Mouse (Mus musculus) heart, embryonic 12.5 days (tissue): Measurements from ENCODE around the gene Ttll3. TPM values are rescaled to one million over a fixed set of nuclear protein-coding genes. Genes with fewer than 3 reads are reported as not detected.

Experiments used
- ATAC-seq: fragments of 200-750 bp; cut with Nextera tagmentation; 2 replicates; pipeline ENCODE4 v1.8.0; 2017; ENCODE audit warnings: moderate TSS enrichment, moderate library complexity; ENCODE audit not compliant: insufficient number of reproducible peaks, low FRiP score
- H3K27ac ChIP-seq: fragments of 300-500 bp; sonication (generic); 2 replicates; pipeline ENCODE4 v1.5.1; 2016; ENCODE audit warnings: mild to moderate bottlenecking, moderate library complexity; ENCODE audit not compliant: poor library complexity, severe bottlenecking
- H3K27me3 ChIP-seq: fragments of 300-500 bp; sonication (generic); replicated peaks from 2 replicates; pipeline ENCODE4 v1.6.1; 2016; ENCODE audit warnings: mild to moderate bottlenecking, moderate library complexity
- H3K36me3 ChIP-seq: fragments of 300-500 bp; sonication (generic); 2 replicates; pipeline ENCODE4 v1.6.1; 2016; ENCODE audit warnings: mild to moderate bottlenecking, moderate library complexity
- H3K4me1 ChIP-seq: fragments of 300-500 bp; sonication (generic); replicated peaks from 2 replicates; pipeline ENCODE4 v1.6.1; 2016; ENCODE audit warnings: mild to moderate bottlenecking
- H3K4me2 ChIP-seq: fragments of 300-500 bp; sonication (generic); 2 replicates; pipeline ENCODE4 v1.6.1; 2016; ENCODE audit warnings: mild to moderate bottlenecking, moderate library complexity
- H3K4me3 ChIP-seq: fragments of 300-500 bp; sonication (generic); 2 replicates; pipeline ENCODE4 v1.5.1; 2016; ENCODE audit warnings: mild to moderate bottlenecking
- H3K9ac ChIP-seq: fragments of 300-500 bp; sonication (generic); 2 replicates; pipeline ENCODE4 v1.6.1; 2016; ENCODE audit warnings: mild to moderate bottlenecking, moderate library complexity
- H3K9me3 ChIP-seq: fragments of 300-500 bp; sonication (generic); replicated peaks from 2 replicates; pipeline ENCODE4 v1.6.1; 2016; ENCODE audit warnings: mild to moderate bottlenecking, moderate library complexity
- WGBS: fragments of 180-500 bp; shearing (Covaris S2); methylation state at CpG from one replicate; pipeline ENCODE4 v1.1.7; 2016; 5-methylcytosine and 5-hydroxymethylcytosine counted together
- polyA plus RNA-seq: library from polyadenylated mRNA; unstranded; fragments of >200 nt; fragmentation: Nextera tagmentation; extraction: Ambion mirVana; gene quantifications from 2 replicates; pipeline ENCODE4 v1.2.1, GENCODE M21; 2016

Ttll3 gene
- polyA plus RNA-seq, 1 experiment from 2014 or later = 1.6 TPM

DNA sequence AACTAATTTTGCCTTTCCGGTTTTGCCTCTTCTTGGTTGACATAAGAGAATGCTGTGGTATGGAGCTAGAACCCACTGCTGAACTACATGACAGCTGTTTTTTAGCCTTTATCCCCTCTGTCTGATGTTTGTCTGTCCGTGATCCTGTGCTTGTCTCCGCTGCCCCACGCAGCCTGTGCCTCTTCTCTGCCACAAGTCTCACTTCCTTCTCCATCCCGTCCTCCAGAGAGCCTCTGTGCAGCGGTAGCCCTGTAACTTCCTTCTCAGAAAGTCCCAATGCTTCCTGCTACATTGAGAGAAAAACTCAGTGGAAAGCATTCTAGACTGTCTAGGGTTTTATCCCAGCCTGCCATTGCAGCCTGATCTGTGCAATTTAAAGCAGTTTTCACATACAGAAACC is 9.8 kb upstream of the Ttll3 start:
- H3K4me1 ChIP-seq = peaks cover 21% of the 10 kb centered on the region
- H3K36me3 ChIP-seq = peaks cover 56% of the 10 kb centered on the region
- H3K27ac ChIP-seq = no peak overlapping the region
- no peak for ATAC-seq
- H3K9me3 ChIP-seq = no peaks in the 10 kb centered on the region
- H3K4me3 ChIP-seq = peak overlapping the region; percentile 91
- H3K9ac ChIP-seq = peak overlapping the region; percentile 93
- H3K4me2 ChIP-seq = peak overlapping the region; percentile 88
- 72% methylated on average over 6 of the region's 6 CpGs for whole genome bisulfite sequencing
- no peaks in the 10 kb centered on the region for H3K27me3 ChIP-seq

GRCm38 (mm10) chr6:113380480-113380879 is 8.6 kb upstream of the Ttll3 start:
- no peak for ATAC-seq
- Histone ChIP-seq H3K27me3 (no peaks in the 10 kb centered on the region), H3K4me1 (peaks cover 23% of the 10 kb centered on the region), H3K9me3 (no peaks in the 10 kb centered on the region), H3K27ac (no peak overlapping the region), H3K9ac (0 out of 2 replicates have a peak overlapping the region, but pooled peaks have one; percentile 14), H3K4me2 (no peak overlapping the region), H3K36me3 (peaks cover 56% of the 10 kb centered on the region), H3K4me3 (no peak overlapping the region)
- 89% methylated on average over 11 of the region's 11 CpGs for WGBS

DNA sequence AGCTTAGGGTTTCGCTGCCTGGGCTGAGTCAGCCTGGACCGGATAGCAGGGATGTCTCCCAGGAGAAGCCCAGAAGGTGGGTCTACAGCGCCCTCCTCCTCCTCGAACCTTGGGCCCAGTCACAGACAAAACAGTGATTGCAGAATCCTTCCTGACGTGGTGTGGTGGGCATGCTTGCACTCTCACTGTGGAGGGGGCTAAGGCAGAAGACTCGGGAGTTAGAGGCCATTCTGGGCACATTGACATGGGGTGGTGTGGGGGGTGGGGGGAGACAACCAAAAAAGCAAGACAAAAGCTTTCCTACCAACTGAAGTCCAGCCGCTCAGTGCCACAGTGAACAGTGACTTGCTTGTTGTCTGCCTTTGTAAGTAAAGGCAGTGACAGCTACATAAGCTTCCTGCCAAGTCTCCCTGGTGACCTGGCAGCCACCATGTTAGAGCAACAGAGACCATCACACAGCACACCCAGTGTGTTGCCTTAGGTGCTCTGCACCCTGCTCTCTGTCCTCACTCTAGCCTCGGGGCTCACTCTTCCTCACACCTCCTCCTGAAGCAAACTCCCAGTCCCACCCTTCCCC is 4.6 kb upstream of the Ttll3 start:
- no peak overlapping the region for H3K27ac ChIP-seq
- no peak for ATAC-seq
- no peaks in the 10 kb centered on the region for H3K9me3 ChIP-seq
- WGBS = 92% methylated on average over 8 of the region's 8 CpGs
- no peak overlapping the region for H3K9ac ChIP-seq
- H3K36me3 ChIP-seq = peaks cover 90% of the 10 kb centered on the region
- peaks cover 7% of the 10 kb centered on the region for H3K4me1 ChIP-seq
- H3K4me2 ChIP-seq = no peak overlapping the region
- H3K4me3 ChIP-seq = no peak overlapping the region
- no peaks in the 10 kb centered on the region for H3K27me3 ChIP-seq

- no peaks in the 10 kb centered on the region for H3K9me3 ChIP-seq
- WGBS = 62% methylated on average over 11 of the region's 11 CpGs
- no peaks in the 10 kb centered on the region for H3K27me3 ChIP-seq
- H3K4me1 ChIP-seq = peaks cover 2% of the 10 kb centered on the region; the same call in 1 of the 2 replicates
- peaks cover 96% of the 10 kb centered on the region for H3K36me3 ChIP-seq
- no peak overlapping the region for H3K4me2 ChIP-seq
- H3K27ac ChIP-seq = no peak overlapping the region
- no peak overlapping the region for H3K9ac ChIP-seq
- no peak overlapping the region for H3K4me3 ChIP-seq
- ATAC-seq = no peak
Measured at GRCm38 (mm10) chr6:113385160-113385714, 3.8 kb upstream of the Ttll3 start.

GRCm38 (mm10) chr6:113386025-113386424 is 3.0 kb upstream of the Ttll3 start:
- no peak overlapping the region for H3K9ac ChIP-seq
- H3K4me2 ChIP-seq = no peak overlapping the region
- no peak overlapping the region for H3K4me3 ChIP-seq
- ATAC-seq = no peak
- peaks cover 95% of the 10 kb centered on the region for H3K36me3 ChIP-seq
- no peaks in the 10 kb centered on the region for H3K9me3 ChIP-seq
- no peaks in the 10 kb centered on the region for H3K27me3 ChIP-seq
- WGBS = 85% methylated on average over 3 of the region's 3 CpGs
- 0 out of 2 replicates have a peak, but pooled peaks cover 2% of the 10 kb centered on the region for H3K4me1 ChIP-seq
- H3K27ac ChIP-seq = no peak overlapping the region

DNA sequence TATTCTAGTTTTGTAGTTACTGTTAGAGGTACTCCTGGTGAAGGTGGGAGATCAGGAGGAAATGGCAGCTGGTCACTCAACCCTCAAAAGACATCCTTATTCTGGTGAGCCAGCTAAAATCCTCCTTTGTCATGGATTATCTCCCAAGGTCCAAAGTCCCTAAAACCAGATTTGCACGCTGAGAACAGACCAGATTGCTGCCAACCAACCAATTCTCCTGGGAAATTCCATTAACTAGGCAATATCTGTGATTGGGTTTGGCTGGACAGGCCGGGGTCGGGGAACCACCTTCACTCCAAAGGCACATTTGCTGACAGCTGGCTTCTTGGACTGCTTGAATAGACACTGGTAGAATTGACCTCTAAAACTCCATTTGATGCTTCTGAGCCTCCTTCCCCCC is 1.7 kb downstream of the Ttll3 start:
- H3K4me2 ChIP-seq = no peak overlapping the region
- H3K4me3 ChIP-seq = no peak overlapping the region
- H3K9ac ChIP-seq = no peak overlapping the region
- peaks cover 19% of the 10 kb centered on the region for H3K4me1 ChIP-seq
- peaks cover 60% of the 10 kb centered on the region for H3K36me3 ChIP-seq
- H3K27me3 ChIP-seq = no peaks in the 10 kb centered on the region
- ATAC-seq = no peak
- H3K9me3 ChIP-seq = no peaks in the 10 kb centered on the region
- WGBS = 93% methylated on average over 3 of the region's 3 CpGs
- no peak overlapping the region for H3K27ac ChIP-seq

- no peak for ATAC-seq
- peaks cover 19% of the 10 kb centered on the region for H3K4me1 ChIP-seq
- peaks cover 49% of the 10 kb centered on the region for H3K36me3 ChIP-seq
- H3K9ac ChIP-seq = peak overlapping the region; percentile 72
- peak overlapping the region; percentile 89 for H3K4me2 ChIP-seq
- 0 out of 2 replicates have a peak overlapping the region, but pooled peaks have one; percentile 43 for H3K27ac ChIP-seq
- H3K9me3 ChIP-seq = no peaks in the 10 kb centered on the region
- WGBS = 16% methylated on average over 10 of the region's 10 CpGs
- H3K4me3 ChIP-seq = peak overlapping the region; percentile 54
- no peaks in the 10 kb centered on the region for H3K27me3 ChIP-seq
Measured at GRCm38 (mm10) chr6:113392015-113392386, 2.9 kb downstream of the Ttll3 start.

GRCm38 (mm10) chr6:113392387-113393071 is 3.5 kb downstream of the Ttll3 start:
- H3K4me3 ChIP-seq = peak overlapping the region; percentile 54
- H3K4me1 ChIP-seq = peaks cover 19% of the 10 kb centered on the region
- H3K4me2 ChIP-seq = peak overlapping the region; percentile 89
- no peaks in the 10 kb centered on the region for H3K9me3 ChIP-seq
- peak; percentile 69 for ATAC-seq
- peak overlapping the region; percentile 72 for H3K9ac ChIP-seq
- H3K27me3 ChIP-seq = no peaks in the 10 kb centered on the region
- WGBS = 2% methylated on average over 51 of the region's 51 CpGs
- peak overlapping the region; percentile 43; the same call in 1 of the 2 replicates for H3K27ac ChIP-seq
- peaks cover 44% of the 10 kb centered on the region for H3K36me3 ChIP-seq

GRCm38 (mm10) chr6:113393951-113394350 is 4.9 kb downstream of the Ttll3 start:
- 82% methylated on average over 6 of the region's 6 CpGs for WGBS
- Histone ChIP-seq H3K4me1 (peaks cover 19% of the 10 kb centered on the region), H3K9ac (no peak overlapping the region), H3K4me2 (no peak overlapping the region), H3K4me3 (no peak overlapping the region), H3K27ac (no peak overlapping the region), H3K9me3 (no peaks in the 10 kb centered on the region), H3K36me3 (peaks cover 29% of the 10 kb centered on the region), H3K27me3 (no peaks in the 10 kb centered on the region)
- ATAC-seq = no peak

DNA sequence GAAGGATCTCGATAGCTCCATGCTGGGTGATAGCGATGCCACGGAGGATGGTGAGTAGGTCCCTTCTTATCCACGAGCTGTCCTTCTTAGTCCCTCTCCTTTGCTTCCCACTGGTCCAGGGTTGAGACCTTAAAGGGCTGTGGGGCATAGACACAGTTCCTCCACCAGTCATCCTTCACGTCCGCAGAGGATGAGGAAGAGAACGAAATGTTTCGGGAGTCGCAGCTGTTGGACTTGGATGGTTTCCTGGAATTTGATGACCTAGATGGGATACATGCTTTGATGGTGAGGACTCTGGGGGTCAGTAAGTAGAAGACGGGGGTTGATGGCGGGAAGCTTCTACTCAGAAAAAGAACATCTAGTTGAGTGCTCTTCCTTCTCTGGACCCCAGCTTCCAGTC is 5.8 kb downstream of the Ttll3 start:
- Histone ChIP-seq H3K9me3 (no peaks in the 10 kb centered on the region), H3K36me3 (peaks cover 21% of the 10 kb centered on the region), H3K27me3 (no peaks in the 10 kb centered on the region), H3K4me1 (peaks cover 19% of the 10 kb centered on the region), H3K4me3 (no peak overlapping the region), H3K9ac (no peak overlapping the region), H3K27ac (no peak overlapping the region), H3K4me2 (no peak overlapping the region)
- 92% methylated on average over 11 of the region's 11 CpGs for WGBS
- ATAC-seq = no peak

- H3K9me3 ChIP-seq = no peaks in the 10 kb centered on the region
- no peak overlapping the region for H3K4me3 ChIP-seq
- H3K27me3 ChIP-seq = no peaks in the 10 kb centered on the region
- H3K36me3 ChIP-seq = peaks cover 14% of the 10 kb centered on the region
- peaks cover 19% of the 10 kb centered on the region for H3K4me1 ChIP-seq
- no peak for ATAC-seq
- H3K4me2 ChIP-seq = no peak overlapping the region
- H3K27ac ChIP-seq = no peak overlapping the region
- 88% methylated on average over 6 of the region's 6 CpGs for WGBS
- no peak overlapping the region for H3K9ac ChIP-seq
Measured at GRCm38 (mm10) chr6:113395501-113395900, 6.4 kb downstream of the Ttll3 start.
